Mouse (Mus musculus): ENCODE data around the gene Ntn4.

GRCm38 (mm10) chr10:93686579-93686978 is 46.1 kb downstream of the Ntn4 start:
- TF ChIP-seq CTCF (IDR thresholded peaks at IDR 0.05; ENCODE audit: low read depth) (no peak), EP300 (optimal IDR thresholded peaks at IDR 0.05) (no peak)

Data from stomach, postnatal 0 days (tissue).